Mouse (Mus musculus) heart, embryonic 13.5 days (tissue): ENCODE data around the gene Kif2c. TPM values are rescaled to one million over a fixed set of nuclear protein-coding genes. Genes with fewer than 3 reads are reported as not detected.

Experiments
- ATAC-seq: fragments of 200-750 bp; cut with Nextera tagmentation; 2 replicates; pipeline ENCODE4 v1.8.0; 2017; ENCODE audit warnings: moderate TSS enrichment; ENCODE audit not compliant: insufficient number of reproducible peaks, low FRiP score, low TSS enrichment; ENCODE audit errors: extremely low read depth
- H3K27ac ChIP-seq: fragments of 300-500 bp; sonication (generic); replicated peaks from 2 replicates; pipeline ENCODE4 v1.5.1; 2015; ENCODE audit warnings: moderate library complexity, mild to moderate bottlenecking, inconsistent platforms
- H3K27me3 ChIP-seq: fragments of 300-500 bp; sonication (generic); replicated peaks from 2 replicates; pipeline ENCODE4 v1.6.1; 2015; ENCODE audit warnings: mild to moderate bottlenecking, inconsistent platforms
- H3K36me3 ChIP-seq: fragments of 300-500 bp; sonication (generic); 2 replicates; pipeline ENCODE4 v1.6.1; 2015; ENCODE audit warnings: mild to moderate bottlenecking, inconsistent platforms
- H3K4me1 ChIP-seq: fragments of 300-500 bp; sonication (generic); 2 replicates; pipeline ENCODE4 v1.6.1; 2015; ENCODE audit warnings: inconsistent platforms
- H3K4me2 ChIP-seq: fragments of 300-500 bp; sonication (generic); 2 replicates; pipeline ENCODE4 v1.6.1; 2015; ENCODE audit warnings: inconsistent platforms, mild to moderate bottlenecking, moderate library complexity
- H3K4me3 ChIP-seq: fragments of 300-500 bp; sonication (generic); 2 replicates; pipeline ENCODE4 v1.5.1; 2015; ENCODE audit warnings: moderate library complexity, mild to moderate bottlenecking, inconsistent platforms
- H3K9ac ChIP-seq: fragments of 300-500 bp; sonication (generic); 2 replicates; pipeline ENCODE4 v1.6.1; 2015; ENCODE audit warnings: inconsistent platforms, mild to moderate bottlenecking, moderate library complexity
- H3K9me3 ChIP-seq: fragments of 300-500 bp; sonication (generic); 2 replicates; pipeline ENCODE4 v1.6.1; 2016; ENCODE audit warnings: inconsistent platforms
- WGBS: fragments of 180-500 bp; shearing (Covaris S2); methylation state at CpG from one replicate; pipeline ENCODE4 v1.1.7; 2015; ENCODE audit warnings: mixed read lengths; 5-methylcytosine and 5-hydroxymethylcytosine counted together
- microRNA-seq: library from miRNA; unstranded; fragments of <30 nt; microRNA quantifications from one replicate; pipeline ENCODE4, GENCODE M21; 2016
- polyA plus RNA-seq: library from polyadenylated mRNA; unstranded; fragments of >200 nt; fragmentation: Nextera tagmentation; extraction: Ambion mirVana; gene quantifications from 2 replicates; pipeline ENCODE4 v1.2.1, GENCODE M21; 2015

Kif2c gene
- polyA plus RNA-seq, 1 experiment from 2014 or later: 44.2 TPM

- no peaks in the 10 kb centered on the region for H3K27me3 ChIP-seq
Measured at GRCm38 (mm10) chr4:117110249-117110648, 72.2 kb downstream of the Kif2c start.

More at GRCm38 (mm10) chr4:117110249-117110648, 72.2 kb downstream of the Kif2c start:
- Histone ChIP-seq H3K4me2 (no peak overlapping the region), H3K9ac (no peak overlapping the region), H3K27ac (no peak overlapping the region), H3K4me1 (0 out of 2 replicates have a peak, but pooled peaks cover 1% of the 10 kb centered on the region), H3K36me3 (peaks cover 18% of the 10 kb centered on the region), H3K4me3 (no peak overlapping the region), H3K9me3 (no peaks in the 10 kb centered on the region)
- no peak for ATAC-seq
- 81% methylated on average over 13 of the region's 13 CpGs for WGBS

Small RNA genes within 50 kb of the gene (microRNA-seq; reads per million reads assigned to microRNA genes)
- not detected for gene Gm22398

Other genes with a start within 250 kb of the Kif2c start
- gene Urod, start 188.2 kb downstream of the Kif2c start, polyA plus RNA-seq: 88.9 and 99.1 TPM in 2 replicates
- gene Hectd3, start 187.3 kb downstream of the Kif2c start, polyA plus RNA-seq: 5.1 and 6.0 TPM in 2 replicates
- gene Eif2b3, start 163.2 kb downstream of the Kif2c start, polyA plus RNA-seq: 25.4 and 25.5 TPM in 2 replicates
- 3.1 and 3.6 TPM in 2 replicates for gene Ptch2, start 86.6 kb downstream of the Kif2c start, polyA plus RNA-seq
- gene Btbd19, start 56.9 kb downstream of the Kif2c start, polyA plus RNA-seq: 2.8 and 3.1 TPM in 2 replicates
- not detected in 2 replicates for gene Tctex1d4, start 55.8 kb downstream of the Kif2c start, polyA plus RNA-seq
- 2.1 TPM in 2 replicates for gene Plk3, start 48.7 kb downstream of the Kif2c start, polyA plus RNA-seq
- 616 and 654 TPM in 2 replicates for gene Rps8, start 26.4 kb downstream of the Kif2c start, polyA plus RNA-seq
- gene Tmem53, start 69.3 kb upstream of the Kif2c start, polyA plus RNA-seq: 25.0 and 28.5 TPM in 2 replicates
- 0.35 and 0.51 TPM in 2 replicates for gene Armh1, start 69.5 kb upstream of the Kif2c start, polyA plus RNA-seq